In genomic region chr2:51185762-51186161, GRCm38 (mm10) we compare ENCODE assay signal across 15 mouse cellular contexts.
"Had no signal": no experiment of that assay in that cellular context is flagged by ENCODE, and none has a peak within 500 bp of the region (broad histone marks: within the 10 kb centered on the region; RNA-seq: fewer than 3 reads in every experiment).

No protein-coding gene starts in this region.

- H3K9me3 ChIP-seq: neural tube, embryonic 15.5 days; stomach, embryonic 15.5 days had no signal

- H3K4me3 ChIP-seq: neural tube, embryonic 15.5 days; stomach, embryonic 15.5 days had no signal

- H3K36me3 ChIP-seq: neural tube, embryonic 15.5 days; stomach, embryonic 15.5 days had no signal

- H3K27me3 ChIP-seq: neural tube, embryonic 15.5 days; stomach, embryonic 15.5 days had no signal

- H3K4me2 ChIP-seq: neural tube, embryonic 15.5 days; stomach, embryonic 15.5 days had no signal

- DNase-seq: retina, postnatal 1 day; right cerebral cortex, adult 18-20 months; right cerebral cortex, postnatal 14 days; right cerebral cortex, postnatal 25 days; right cerebral cortex, postnatal 4 days; spleen, adult 18-20 months; thymus, adult 18-20 months; thymus, adult 2 months; thymus, postnatal 14 days; thymus, postnatal 25 days; thymus, postnatal 36 days; thymus, postnatal 4 days had no signal

- H3K9ac ChIP-seq: neural tube, embryonic 15.5 days; stomach, embryonic 15.5 days had no signal

- H3K4me1 ChIP-seq: neural tube, embryonic 15.5 days; stomach, embryonic 15.5 days had no signal

- H3K27ac ChIP-seq: neural tube, embryonic 15.5 days; stomach, embryonic 15.5 days; stomach, postnatal 0 days had no signal
